Mouse (Mus musculus): ENCODE results near the gene Itpk1.

Itpk1 gene

GRCm38 (mm10) chr12:102625717-102626116, 79.0 kb downstream of the Itpk1 start:
- no peak for DNase-seq (ENCODE audit: low spot score in 2 of 2)

DNA sequence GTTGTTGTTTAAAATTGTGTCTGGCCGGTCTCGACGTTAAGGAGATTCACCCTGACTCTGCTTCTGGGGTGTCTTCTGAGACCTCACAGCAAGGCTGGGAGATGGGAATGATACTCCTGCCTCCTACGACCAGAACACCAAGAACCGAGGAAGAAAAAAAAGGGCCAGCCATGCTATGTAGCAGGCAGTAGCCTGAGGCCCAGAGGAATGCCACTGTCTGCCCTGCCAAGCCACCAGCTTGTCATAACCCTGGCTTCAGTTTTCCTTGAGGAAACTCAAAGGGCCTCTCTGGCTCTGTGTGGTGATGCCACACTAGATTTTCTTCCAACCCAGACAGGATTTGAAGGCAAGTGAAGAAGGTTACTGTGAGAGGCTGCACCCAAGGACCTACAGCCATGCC, 79.6 kb downstream of the Itpk1 start:
- no peak for DNase-seq (ENCODE audit: low spot score in 2 of 2)

- no peak for DNase-seq (ENCODE audit: low spot score in 2 of 2)
These were observed 80.9 kb downstream of the Itpk1 start for GRCm38 (mm10) chr12:102623827-102624226.

GRCm38 (mm10) chr12:102622302-102622842, 82.4 kb downstream of the Itpk1 start:
- DNase-seq (ENCODE audit: low spot score in 2 of 2) = no peak

- DNase-seq (ENCODE audit: low spot score in 2 of 2) = no peak
These were observed 82.9 kb downstream of the Itpk1 start for GRCm38 (mm10) chr12:102621811-102622210.

DNA sequence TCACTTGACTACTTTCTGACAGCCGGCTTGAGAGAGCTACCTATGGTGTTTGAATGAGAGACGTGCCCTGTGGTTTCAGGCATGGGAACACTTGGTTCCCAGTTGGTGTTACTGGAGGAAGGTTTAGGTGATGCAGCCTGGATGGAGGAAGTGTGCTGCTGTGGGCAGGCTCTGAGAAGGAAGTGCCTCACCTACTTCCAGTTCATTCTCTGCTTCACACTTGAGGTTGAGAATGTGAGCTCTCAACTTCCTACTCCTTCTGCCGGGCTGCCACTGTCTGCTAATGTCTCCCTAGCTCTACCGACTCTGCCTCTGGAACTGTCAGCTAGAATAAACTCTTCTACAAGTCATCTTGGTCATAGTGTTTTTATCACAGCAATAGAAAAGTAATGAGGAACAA, 83.5 kb downstream of the Itpk1 start:
- no peak for DNase-seq (ENCODE audit: low spot score in 2 of 2)

DNA sequence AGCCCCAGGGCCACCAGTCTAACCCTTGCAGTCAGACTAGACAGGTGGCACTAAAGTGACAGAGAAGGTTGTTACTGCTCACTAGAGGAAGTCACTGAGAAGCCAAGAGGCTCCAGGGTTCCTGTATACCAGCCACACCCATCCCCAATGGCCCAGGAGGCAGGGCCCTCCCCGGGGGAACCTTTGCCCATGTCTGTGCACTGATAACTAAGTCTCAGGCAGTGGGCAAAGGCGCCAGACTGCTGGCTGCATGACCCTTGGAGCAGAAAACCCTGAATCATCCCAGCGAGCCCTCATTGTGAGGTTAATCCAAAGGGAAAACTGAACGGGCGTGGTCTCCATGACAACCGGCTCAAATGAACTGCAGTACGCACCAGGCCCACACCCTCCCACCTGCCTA, 84.8 kb downstream of the Itpk1 start:
- DNase-seq (ENCODE audit: low spot score in 2 of 2) = no peak

DNA sequence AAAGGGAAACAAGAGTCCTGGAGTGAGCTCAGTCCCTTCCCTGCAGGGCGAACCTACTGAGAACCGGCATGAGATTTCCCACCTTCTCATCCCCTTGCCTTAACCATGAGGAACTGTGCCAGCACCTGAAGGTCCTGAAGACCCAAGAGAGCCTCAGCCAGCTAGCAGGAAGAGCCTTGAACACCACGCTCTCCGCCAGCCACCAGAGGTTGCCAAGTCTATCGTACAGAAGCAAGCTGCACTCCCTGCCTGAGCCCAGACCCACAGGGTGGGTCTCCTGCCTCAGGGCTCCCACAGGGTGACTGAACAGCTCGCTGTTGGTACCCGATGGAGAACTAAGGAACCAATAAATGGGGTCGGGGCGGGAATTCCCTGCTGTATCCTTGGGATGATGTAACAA, 86.6 kb downstream of the Itpk1 start:
- DNase-seq (ENCODE audit: low spot score in 2 of 2) = no peak

DNA sequence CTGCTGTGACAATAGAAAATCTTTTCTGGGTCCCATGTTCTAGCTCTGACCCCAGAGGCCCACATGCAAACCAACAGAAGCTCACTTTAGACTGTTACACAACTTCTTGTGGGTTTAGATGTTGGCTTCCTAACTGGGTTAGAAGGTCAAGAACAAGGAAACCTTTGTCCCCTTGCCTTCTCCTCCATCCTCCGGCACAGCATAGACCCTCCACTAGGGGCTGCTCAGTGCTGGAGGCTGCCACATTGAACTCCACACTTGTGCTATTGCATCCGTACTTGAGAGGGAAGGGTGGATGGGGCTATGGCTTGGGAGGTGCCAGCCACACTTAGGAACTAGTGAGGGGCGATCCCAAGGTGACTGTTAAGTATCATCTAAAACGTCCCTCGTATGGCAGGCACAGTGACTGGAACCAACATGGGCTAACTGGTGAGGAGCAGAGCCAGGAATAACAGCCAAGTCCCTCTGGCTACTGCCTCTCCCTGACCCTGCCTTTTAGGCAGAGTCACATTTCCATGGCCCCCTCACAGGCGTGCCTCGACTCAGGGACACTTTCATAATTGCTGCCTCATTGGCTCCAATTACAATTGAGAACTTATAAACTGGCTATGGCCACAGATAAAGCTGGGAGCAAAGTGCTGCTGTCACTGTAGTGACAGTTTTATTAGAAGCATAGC, 87.7 kb downstream of the Itpk1 start:
- DNase-seq (ENCODE audit: low spot score in 2 of 2) = no peak

DNA sequence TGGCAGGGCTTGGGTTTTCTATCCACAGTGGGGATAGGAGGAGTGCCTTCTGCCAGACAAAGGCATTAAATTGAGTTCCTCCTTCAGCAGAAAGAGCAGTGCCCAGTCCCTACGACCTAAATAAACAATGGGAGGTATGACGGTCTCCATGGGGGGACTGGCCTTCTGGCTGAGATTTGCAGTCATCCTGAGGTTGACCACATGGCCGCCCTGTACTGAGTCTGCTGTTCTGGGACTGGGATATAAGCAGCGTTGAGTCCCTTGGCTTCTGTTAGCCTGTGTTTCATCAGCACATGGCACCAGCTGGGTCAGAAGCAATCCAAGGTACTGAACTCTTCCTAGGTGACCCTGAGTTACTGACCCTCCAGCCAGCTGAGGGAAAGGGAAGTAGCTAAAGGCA, 88.5 kb downstream of the Itpk1 start:
- no peak for DNase-seq (ENCODE audit: low spot score in 2 of 2)

DNA sequence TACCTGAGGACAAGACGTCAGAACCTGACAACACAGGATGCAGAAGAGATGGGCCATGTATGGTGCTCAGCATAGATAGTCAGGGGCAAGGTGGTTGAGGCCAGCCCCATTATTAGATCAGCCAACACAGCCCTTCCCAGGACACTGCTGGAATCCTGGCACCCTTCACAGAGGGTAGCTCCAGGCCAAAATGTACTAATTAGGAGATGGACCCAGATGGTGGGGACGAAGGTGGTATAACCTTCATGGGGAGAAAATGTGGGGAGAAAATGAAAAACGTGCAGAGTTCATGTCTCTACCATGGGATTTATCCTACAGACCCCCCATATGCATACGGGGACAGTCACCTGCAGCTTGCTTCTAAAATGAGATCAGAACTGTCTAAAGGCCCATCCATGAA, 91.3 kb downstream of the Itpk1 start:
- DNase-seq (ENCODE audit: low spot score in 2 of 2) = no peak

GRCm38 (mm10) chr12:102612431-102612830, 92.3 kb downstream of the Itpk1 start:
- DNase-seq (ENCODE audit: low spot score in 2 of 2) = no peak

- no peak for DNase-seq (ENCODE audit: low spot score in 2 of 2)
These were observed 93.8 kb downstream of the Itpk1 start for GRCm38 (mm10) chr12:102610927-102611326.

DNA sequence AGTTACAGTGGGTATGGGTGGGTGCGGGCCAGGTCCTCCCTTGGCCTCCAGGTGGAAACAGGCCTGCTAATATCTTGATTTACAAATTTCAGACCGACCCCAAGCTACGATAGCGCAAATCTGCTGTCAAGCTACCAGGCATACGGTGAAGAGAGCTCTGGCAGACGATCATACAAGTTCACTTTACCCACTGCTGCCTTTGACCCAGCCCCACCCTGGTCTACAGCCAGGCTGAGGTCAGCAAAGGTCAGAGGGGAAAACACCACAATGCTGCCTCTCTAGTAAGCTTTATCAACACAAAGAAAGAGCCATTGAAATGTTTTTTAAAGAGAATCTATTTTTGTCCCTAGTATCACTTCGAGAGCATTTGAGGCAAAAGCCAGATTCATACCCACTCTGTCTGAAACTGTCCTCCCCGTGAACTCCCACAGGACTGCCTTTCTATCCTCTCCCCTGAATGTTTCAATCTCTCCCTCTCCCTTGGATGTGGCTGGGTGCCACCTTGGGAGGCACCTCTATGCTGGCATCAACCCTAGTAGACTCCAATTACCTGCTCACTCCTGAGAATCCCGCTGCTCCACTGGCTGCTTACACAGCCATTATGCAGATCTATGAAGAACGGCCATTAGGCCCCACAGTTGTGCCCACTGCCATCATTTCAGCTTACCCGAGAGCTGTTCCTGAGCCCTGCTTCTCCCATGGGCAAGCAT, 96.8 kb downstream of the Itpk1 start:
- no peak for DNase-seq (ENCODE audit: low spot score in 2 of 2)

DNA sequence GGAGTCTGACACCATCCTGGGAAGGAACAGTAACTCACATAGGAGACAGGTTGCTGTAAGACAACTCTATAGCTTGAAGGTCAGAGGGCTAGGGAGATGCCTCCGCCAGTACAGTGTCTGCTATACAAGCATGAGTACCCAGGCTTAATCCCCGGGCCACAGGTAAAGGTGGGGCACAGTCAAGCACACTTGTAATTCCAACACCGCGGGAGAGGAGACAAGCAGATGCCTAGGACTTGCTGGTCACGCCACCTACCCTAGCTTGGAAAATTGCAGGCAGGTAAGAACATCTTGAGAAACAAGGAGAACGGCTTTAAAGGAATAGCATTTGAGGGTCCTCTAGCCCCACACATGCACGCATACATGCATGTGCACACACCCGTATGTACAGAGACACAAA, 97.7 kb downstream of the Itpk1 start:
- no peak for DNase-seq (ENCODE audit: low spot score in 2 of 2)

DNA sequence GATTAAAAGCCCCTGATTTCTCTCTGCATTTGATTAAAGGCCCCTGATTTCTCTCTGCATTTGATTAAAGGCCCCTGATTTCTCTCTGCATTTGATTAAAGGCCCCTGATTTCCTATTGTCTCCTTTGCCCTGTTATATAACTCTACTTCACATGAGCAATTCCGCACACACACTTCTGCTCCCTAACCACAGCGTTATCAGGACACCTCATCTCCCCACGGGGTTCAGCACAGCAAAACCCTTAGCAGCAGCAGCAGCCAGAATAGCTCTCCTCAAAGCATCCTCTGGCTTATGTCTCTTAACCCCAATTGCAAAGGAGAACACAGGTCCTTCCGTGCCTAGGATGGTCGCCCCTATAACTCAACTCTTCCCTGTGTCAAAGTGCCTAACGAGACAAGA, 99.1 kb downstream of the Itpk1 start:
- no peak for DNase-seq (ENCODE audit: low spot score in 2 of 2)

- DNase-seq (ENCODE audit: low spot score in 2 of 2) = no peak
These were observed 102.3 kb downstream of the Itpk1 start for GRCm38 (mm10) chr12:102602255-102603041.

DNA sequence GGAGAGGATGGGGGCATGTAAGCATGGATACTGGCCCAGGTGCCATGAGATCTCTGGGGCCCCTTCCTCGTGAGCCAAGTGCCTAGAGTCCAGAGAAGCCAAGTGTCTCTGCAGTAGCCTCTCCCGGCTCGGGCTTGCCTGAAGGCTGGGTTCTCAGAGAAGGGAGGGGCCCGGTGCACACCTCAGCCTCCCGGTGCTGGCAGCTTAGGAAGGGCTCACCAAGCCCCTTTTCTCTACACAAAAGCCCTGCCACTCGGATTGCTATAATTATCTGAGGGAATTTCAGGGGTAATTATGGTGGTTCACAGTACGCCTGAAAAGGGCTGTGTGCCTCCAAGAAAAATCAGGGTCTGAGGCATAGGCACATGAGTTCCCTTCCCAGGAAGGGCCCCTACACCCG, 102.9 kb downstream of the Itpk1 start:
- no peak for DNase-seq (ENCODE audit: low spot score in 2 of 2)

DNA sequence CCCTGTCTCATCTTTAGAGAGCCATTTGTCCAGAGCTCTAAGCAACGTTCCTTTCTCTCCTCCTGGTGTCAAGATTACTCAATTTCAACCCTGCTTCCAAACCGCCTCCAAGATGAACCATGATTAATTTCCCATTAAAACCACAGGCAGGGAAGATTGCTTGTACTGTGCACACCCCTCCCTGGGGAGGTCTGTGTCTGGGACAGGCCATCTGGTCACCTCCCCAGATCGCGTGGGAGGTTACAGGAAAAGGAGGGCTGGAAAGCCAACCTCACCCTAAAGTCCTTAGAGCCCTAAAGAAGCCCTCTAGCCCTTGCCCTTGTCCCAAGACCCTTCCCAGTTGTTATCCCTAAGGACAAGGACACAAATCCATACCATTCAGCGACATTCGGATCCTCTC, 104.4 kb downstream of the Itpk1 start:
- DNase-seq (ENCODE audit: low spot score in 2 of 2) = no peak

DNA sequence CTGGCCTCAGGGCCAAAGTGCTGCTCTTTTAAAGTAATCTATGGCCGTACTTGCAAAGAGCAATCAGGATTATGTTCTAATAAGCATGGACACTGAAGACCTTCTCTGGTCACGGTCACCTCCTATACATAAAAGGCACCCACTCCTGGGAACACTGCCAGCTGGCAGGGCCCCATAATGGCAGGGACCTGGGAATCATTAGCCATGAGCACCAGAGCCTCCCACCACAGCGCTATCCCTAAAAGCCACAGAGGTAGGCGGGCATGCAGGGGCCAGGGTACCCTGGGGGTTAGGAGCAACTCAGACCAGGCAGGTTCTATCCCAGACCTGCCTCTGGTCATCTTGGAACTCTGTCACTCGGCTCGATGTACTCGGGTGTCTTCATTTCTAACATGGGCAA, 104.9 kb downstream of the Itpk1 start:
- no peak for DNase-seq (ENCODE audit: low spot score in 2 of 2)

- DNase-seq (ENCODE audit: low spot score in 2 of 2) = no peak
These were observed 106.2 kb downstream of the Itpk1 start for GRCm38 (mm10) chr12:102598535-102598934.

- no peak for DNase-seq (ENCODE audit: low spot score in 2 of 2)
These were observed 107.3 kb downstream of the Itpk1 start for GRCm38 (mm10) chr12:102597466-102597865.

DNA sequence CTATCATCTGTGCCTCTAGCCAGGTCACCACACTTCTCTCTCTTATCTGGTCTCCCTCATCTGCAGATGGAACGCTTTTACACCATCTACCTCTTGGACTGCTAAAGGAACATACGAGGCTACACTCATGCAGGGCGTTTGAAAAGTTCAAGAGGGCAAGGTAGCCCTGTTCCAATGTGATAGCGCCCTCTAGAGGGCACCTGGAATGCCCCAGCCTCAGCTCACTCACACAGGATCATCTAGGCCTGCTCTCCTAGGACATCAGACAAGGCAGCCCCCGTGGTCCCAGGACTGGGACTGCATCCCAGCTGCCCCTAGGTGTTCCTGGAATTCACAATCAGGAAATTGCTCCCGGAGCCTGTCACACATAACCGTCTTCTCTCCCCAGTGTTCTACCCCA, 108.3 kb downstream of the Itpk1 start:
- no peak for DNase-seq (ENCODE audit: low spot score in 2 of 2)

Measured in frontal cortex, postnatal 10 days (tissue).